Comparison of ENCODE assay signal across 23 mouse cellular contexts in the genomic region with DNA sequence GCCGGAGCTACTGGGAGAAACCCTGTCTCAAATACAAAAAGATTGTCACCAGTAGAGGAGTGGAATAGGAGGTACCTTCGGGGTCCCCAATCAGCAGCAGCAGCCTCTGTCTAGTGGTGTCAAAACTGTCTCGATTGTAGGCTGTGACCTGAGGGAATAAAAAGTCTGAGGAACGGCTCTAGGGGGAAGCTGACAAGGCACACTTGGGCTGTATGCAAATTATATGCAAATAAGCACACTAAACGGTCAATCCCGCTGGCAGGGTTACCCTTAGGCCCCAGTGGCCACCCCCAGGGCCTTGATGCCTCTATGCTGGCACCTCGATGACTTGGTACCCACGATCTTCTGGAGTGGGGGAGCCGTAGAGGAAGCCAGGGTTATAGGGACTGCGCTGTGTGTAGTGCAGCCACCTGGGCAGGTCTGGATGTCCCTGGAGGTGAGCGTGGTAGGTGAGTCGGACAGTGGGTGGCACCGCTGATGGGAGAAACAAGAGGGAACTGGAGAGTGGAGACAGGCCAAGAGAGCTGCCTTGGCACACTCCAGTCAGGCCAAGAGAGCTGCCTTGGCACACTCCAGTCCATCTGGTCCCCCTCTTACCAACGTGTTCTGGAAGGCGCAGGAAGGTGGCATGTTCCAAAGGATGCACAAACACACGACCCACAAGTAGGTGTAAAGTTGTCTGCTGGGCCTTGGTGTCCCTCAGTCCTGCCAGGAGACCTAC. TPM values are rescaled to one million over a fixed set of nuclear protein-coding genes. Genes with fewer than 3 reads are reported as not detected.
DNase-seq lines count a peak whose midpoint lies in the region; TF ChIP-seq lines count a peak whose summit lies in the region.
"Had no signal": no experiment of that assay in that cellular context is flagged by ENCODE, and none has a peak within 500 bp of the region (broad histone marks: within the 10 kb centered on the region; RNA-seq: fewer than 3 reads in every experiment).

No protein-coding gene starts in this region.

- H3K27me3 ChIP-seq in heart, embryonic 10.5 days (ENCODE audit: insufficient read depth, poor library complexity, severe bottlenecking): peaks cover 28% of the 10 kb centered on the region
- no peaks in the 10 kb centered on the region for H3K27me3 ChIP-seq in testis, adult 2 months (ENCODE audit: control insufficient read depth, insufficient read depth, low read length)

- H3K9me3 ChIP-seq in heart, embryonic 10.5 days: no peaks in the 10 kb centered on the region
- H3K9me3 ChIP-seq: embryonic facial prominence, embryonic 10.5 days; limb, embryonic 12.5 days; midbrain, embryonic 12.5 days had no signal

- DNase-seq in heart, embryonic 10.5 days (ENCODE audit: low spot score): no peak
- no peak for DNase-seq in heart, adult 8-10 months (ENCODE audit: low spot score)
- DNase-seq in testis, postnatal 14 days (ENCODE audit: low spot score): no peak
- peak; percentile 65 to 67 for DNase-seq in cerebellum, postnatal 25 days
- no peak for DNase-seq in right cerebral cortex, postnatal 25 days
- DNase-seq in urinary bladder, postnatal 36 days (ENCODE audit: low spot score in 2 of 2): no peak
- DNase-seq: adrenal gland, postnatal 10 days; gastrocnemius, postnatal 36 days; liver, postnatal 0 days; lung, postnatal 4 days; thymus, postnatal 4 days had no signal

- peak overlapping the region; percentile 85 for H3K27ac ChIP-seq in heart, embryonic 10.5 days
- peak overlapping the region; percentile 90 for H3K27ac ChIP-seq in testis, adult 2 months (ENCODE audit: control insufficient read depth, insufficient read depth, low read depth, low read length)
- H3K27ac ChIP-seq: embryonic facial prominence, embryonic 10.5 days; hindbrain, embryonic 14.5 days; kidney, postnatal 0 days; layer of hippocampus, adult 2 months; left cerebral cortex, adult 2 months; limb, embryonic 12.5 days; midbrain, embryonic 12.5 days; stomach, postnatal 0 days had no signal

- 67% methylated on average over 16 of the region's 16 CpGs for whole genome bisulfite sequencing in heart, embryonic 10.5 days

- no peaks in the 10 kb centered on the region; the same call in 1 of the 2 replicates for H3K36me3 ChIP-seq in heart, embryonic 10.5 days
- peaks cover 4% of the 10 kb centered on the region; the same call in 1 of the 2 replicates for H3K36me3 ChIP-seq in testis, adult 2 months (ENCODE audit: control insufficient read depth, insufficient read depth, low read length)
- H3K36me3 ChIP-seq: embryonic facial prominence, embryonic 10.5 days; limb, embryonic 12.5 days; midbrain, embryonic 12.5 days had no signal

- peak; percentile 54; the same call in 1 of the 2 replicates for TF ChIP-seq POLR2A in testis, adult 2 months (IDR thresholded peaks at IDR 0.05; ENCODE audit: control insufficient read depth, low read depth, low read length)

- peaks cover 45% of the 10 kb centered on the region for H3K4me1 ChIP-seq in heart, embryonic 10.5 days
- H3K4me1 ChIP-seq in testis, adult 2 months (ENCODE audit: control insufficient read depth, insufficient read depth, low read length): peaks cover 7% of the 10 kb centered on the region
- H3K4me1 ChIP-seq: limb, embryonic 12.5 days had no signal

- TF ChIP-seq CTCF in testis, adult 2 months (IDR thresholded peaks at IDR 0.05; ENCODE audit: control insufficient read depth, insufficient read depth, insufficient replicate concordance, low read depth, low read length): no peak

- H3K4me3 ChIP-seq in heart, embryonic 10.5 days: peak overlapping the region; percentile 52
- peak overlapping the region; percentile 89 for H3K4me3 ChIP-seq in testis, adult 2 months (ENCODE audit: control insufficient read depth, low read depth, low read length)
- H3K4me3 ChIP-seq: embryonic facial prominence, embryonic 10.5 days; layer of hippocampus, adult 2 months; left cerebral cortex, adult 2 months; limb, embryonic 12.5 days; midbrain, embryonic 12.5 days had no signal

RNA-seq across cellular contexts. Expression of gene Sgca, which starts 4.1 kb away (rescaled TPM):
- 12.5 and 25.8 TPM in 2 replicates for polyA plus RNA-seq in heart, embryonic 10.5 days (2016; fragmentation: Nextera tagmentation; extraction: Ambion mirVana)
- total RNA-seq in heart, adult 8-10 months (2022): 100 to 1,000 TPM; 202 to 221 (median 208) TPM
- polyA plus RNA-seq in testis, adult 2 months (2012; rRNA removed): 27.5 and 33.7 TPM in 2 replicates
- polyA plus RNA-seq: midbrain, embryonic 12.5 days had no signal

RNA-seq across cellular contexts. Expression of gene Hils1, which starts 4.7 kb away (rescaled TPM):
- polyA plus RNA-seq in heart, embryonic 10.5 days (2016; fragmentation: Nextera tagmentation; extraction: Ambion mirVana): 0.22 TPM in 1 of 2 replicates, not detected in the other
- not detected for total RNA-seq in heart, adult 8-10 months (2022)
- 1,028 and 1,102 TPM in 2 replicates for polyA plus RNA-seq in testis, adult 2 months (2012; rRNA removed)
- total RNA-seq: adrenal gland, postnatal 10 days; gastrocnemius, postnatal 36 days; layer of hippocampus, adult 2 months; left cerebral cortex, adult 2 months had no signal
- polyA plus RNA-seq: embryonic facial prominence, embryonic 10.5 days; frontal cortex, adult 2 months; hindbrain, embryonic 14.5 days; intestine, embryonic 16.5 days; kidney, postnatal 0 days; limb, embryonic 12.5 days; liver, postnatal 0 days; midbrain, embryonic 12.5 days; spleen, adult 2 months; stomach, postnatal 0 days had no signal

RNA-seq across cellular contexts. Expression of gene Ppp1r9b, which starts 18.8 kb away (rescaled TPM):
- 8.5 and 12.5 TPM in 2 replicates for polyA plus RNA-seq in heart, embryonic 10.5 days (2016; fragmentation: Nextera tagmentation; extraction: Ambion mirVana)
- 10 to 100 TPM; 43.9 to 47.4 (median 45.6) TPM for total RNA-seq in heart, adult 8-10 months (2022)
- polyA plus RNA-seq in testis, adult 2 months (2012; rRNA removed): 14.6 and 15.0 TPM in 2 replicates

RNA-seq across cellular contexts. Expression of gene Col1a1, which starts 36.0 kb away (rescaled TPM):
- 146 and 311 TPM in 2 replicates for polyA plus RNA-seq in heart, embryonic 10.5 days (2016; fragmentation: Nextera tagmentation; extraction: Ambion mirVana)
- 10 to 100 TPM; 23.3 to 50.4 (median 39.8) TPM for total RNA-seq in heart, adult 8-10 months (2022)
- 14.3 and 18.0 TPM in 2 replicates for polyA plus RNA-seq in testis, adult 2 months (2012; rRNA removed)

RNA-seq across cellular contexts. Expression of gene Samd14, which starts 37.6 kb away (rescaled TPM):
- polyA plus RNA-seq in heart, embryonic 10.5 days (2016; fragmentation: Nextera tagmentation; extraction: Ambion mirVana): 15.1 and 18.8 TPM in 2 replicates
- total RNA-seq in heart, adult 8-10 months (2022): 1 to 10 TPM in 2 of 4 experiments, under 1 TPM in 2; 0.72 to 1.1 (median 0.96) TPM
- polyA plus RNA-seq in testis, adult 2 months (2012; rRNA removed): 0.67 and 0.75 TPM in 2 replicates

Comparison
In these comparisons a context has a peak if more than half of its experiments do, and no peak if none do; other contexts are left out.
1. DNase-seq: peak in cerebellum, postnatal 25 days (2 of 2); none in heart, embryonic 10.5 days (single experiment), heart, adult 8-10 months (single experiment), testis, postnatal 14 days (single experiment), right cerebral cortex, postnatal 25 days (single experiment) and urinary bladder, postnatal 36 days (0 of 2).
2. RNA of gene Hils1, which starts 4.7 kb away (polyA plus RNA-seq): 1,028 to 1,102 TPM in testis, adult 2 months; 0.22 TPM in heart, embryonic 10.5 days; every median in the first group is over 100 times any median in the second.